Mouse (Mus musculus): ENCODE results near the gene 5730409E04Rik.

Gene 5730409E04Rik

DNA sequence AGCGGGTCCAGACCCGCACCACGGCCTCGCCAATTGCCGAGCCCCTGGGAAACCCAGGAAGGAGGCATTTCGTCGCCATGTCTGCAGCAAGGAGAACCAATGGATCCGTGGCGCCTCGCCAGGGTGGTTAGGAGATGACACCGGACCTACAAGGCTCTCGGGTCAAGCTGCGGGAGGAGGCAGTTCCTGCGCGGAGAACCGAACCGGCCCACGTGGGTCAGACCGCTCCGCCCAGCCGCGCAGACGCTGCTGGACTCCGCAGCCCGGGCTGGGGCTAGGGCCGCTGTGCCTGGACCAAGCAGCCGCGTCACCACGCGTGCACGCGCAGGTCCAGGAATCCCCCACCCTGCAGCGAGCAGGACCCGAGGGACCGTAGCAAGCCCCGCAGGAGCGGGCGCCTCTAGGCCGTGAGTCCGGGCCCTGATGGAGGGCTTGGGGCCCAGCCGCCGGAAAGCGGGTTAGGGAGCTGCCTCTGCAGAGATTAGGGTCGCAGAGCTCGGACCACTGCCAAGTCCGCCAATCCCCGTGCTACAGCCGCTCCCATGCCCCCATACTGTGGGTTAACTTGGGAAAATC lies at the start of gene 5730409E04Rik:
5730409E04Rik (plus strand) TSS at position 213 of the 576 bp plus-strand sequence.
- peak; percentile 83 for DNase-seq

- no peak for DNase-seq
Observed at GRCm38 (mm10) chr4:126563798-126564197, 45.8 kb upstream of the 5730409E04Rik start.

GRCm38 (mm10) chr4:126567243-126567642 lies 42.4 kb upstream of the 5730409E04Rik start:
- DNase-seq, result no peak

DNA sequence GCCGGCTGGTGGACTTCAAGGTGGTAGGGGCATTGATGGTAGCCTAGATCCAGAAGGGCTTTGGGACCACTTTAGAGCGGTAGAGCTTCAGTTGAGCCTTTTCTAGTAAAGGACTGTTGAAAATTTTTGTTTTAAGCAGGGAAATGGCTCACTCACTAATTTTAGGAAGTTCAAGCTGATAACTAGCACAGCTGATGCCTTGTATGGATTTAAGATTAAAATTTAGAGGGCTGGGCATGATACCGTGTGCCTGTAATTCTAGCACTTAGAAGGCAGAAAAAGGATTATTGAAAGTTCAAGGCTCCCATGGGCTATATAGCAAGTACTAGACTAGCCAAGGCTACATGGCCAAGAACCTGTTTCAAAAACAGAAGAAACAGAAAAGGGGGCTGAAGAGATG lies 39.8 kb upstream of the 5730409E04Rik start:
- no peak for DNase-seq

DNA sequence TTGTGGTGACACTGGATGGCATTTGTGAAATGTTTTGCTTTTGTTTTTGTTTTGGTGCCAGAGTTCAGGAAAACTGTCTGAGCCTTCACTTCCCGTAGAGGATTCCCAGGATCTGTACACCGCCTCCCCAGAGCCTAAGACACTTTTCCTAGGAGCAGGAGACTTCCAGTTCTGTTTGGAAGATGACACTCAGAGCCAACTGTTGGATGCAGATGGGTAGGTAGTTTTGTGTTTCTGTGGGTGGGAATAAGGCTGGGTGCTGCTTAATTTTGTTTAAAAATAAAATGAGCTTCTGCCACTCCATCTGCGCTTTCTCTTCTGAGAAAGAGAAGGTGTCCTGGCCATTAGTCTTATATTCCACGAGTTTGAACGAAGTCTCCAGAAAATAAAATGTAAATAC lies 33.3 kb upstream of the 5730409E04Rik start:
- no peak for DNase-seq

- no peak for DNase-seq
Observed at GRCm38 (mm10) chr4:126577920-126578319, 31.7 kb upstream of the 5730409E04Rik start.

DNA sequence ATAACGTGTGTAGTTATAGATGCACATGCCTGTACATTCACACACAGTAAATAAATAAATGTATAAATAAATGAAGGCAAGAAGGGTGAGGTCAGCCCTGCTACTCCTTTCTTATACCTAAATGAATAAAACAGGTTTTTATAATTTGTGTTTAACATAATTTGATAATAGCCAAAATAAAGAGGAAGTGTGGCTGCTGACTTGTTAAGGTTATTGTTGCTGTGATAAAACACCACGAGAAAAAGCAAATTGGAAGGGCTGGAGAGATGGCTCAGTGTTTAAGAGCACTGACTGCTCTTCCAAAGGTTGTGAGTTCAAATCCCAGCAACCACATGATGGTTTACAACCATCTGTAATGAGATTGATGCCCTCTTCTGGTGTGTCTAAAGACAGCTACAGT lies 30.5 kb upstream of the 5730409E04Rik start:
- no peak for DNase-seq

GRCm38 (mm10) chr4:126585739-126586138 lies 23.9 kb upstream of the 5730409E04Rik start:
- DNase-seq, result no peak

- DNase-seq, result no peak
Observed at GRCm38 (mm10) chr4:126592039-126592438, 17.6 kb upstream of the 5730409E04Rik start.

GRCm38 (mm10) chr4:126599971-126600754 lies 9.5 kb upstream of the 5730409E04Rik start:
- DNase-seq, result peak; percentile 66

DNA sequence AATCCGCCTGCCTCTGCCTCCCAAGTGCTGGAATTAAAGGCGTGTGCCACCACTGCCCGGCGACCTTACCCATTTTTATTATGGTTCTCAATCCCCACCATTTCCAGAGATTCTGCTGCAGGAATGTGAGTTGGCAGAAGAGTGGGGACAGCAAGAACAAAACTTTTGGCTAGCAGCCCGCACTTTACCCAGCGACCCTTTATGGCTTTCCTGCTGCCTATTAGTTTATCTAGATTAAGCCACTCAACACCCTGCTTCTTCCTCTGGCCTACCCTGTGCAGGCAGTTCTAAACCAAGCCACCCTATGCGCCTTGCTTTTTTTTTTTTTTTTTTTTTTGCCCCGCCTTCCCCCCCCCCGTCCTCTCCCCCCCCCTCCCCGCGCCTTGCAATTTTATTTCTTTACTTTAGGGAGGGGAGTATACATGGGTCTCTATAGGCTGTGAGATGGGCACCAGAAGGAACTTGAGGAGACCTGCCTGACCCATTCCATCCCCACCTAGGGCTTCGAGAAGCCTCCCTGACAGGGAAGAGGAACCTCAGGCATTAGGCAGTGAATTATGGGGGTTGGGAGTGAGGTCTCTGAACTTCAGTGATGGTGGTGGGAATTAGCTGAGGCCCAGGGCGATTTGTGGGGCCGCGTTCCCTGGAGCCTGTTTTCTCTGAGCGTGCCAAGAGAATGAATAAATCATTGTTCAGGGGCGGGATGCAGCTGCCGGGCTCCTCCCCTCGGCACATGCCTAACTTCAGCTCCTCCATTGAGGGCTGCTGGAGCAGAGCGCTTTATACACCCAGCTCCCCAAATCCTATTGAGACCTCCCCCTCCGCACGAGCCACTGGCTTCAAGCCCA lies 7.8 kb upstream of the 5730409E04Rik start:
- no peak for DNase-seq

DNA sequence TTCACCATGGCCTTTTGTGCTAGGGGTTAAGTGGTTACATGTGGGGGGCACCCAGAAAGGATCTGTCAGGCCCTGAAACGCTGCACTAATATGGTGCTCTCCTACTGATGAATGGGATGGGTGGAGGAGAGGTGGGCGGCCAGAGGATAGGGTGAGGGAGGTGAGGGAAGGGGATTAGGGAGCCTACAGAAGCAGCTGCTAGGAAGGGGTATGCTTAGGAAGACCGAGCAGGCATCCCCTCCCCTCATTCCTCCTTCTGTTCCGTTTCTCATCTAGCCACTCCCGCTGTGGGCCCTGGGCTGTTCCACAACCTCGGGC lies 7.2 kb upstream of the 5730409E04Rik start:
- DNase-seq, result no peak

GRCm38 (mm10) chr4:126604141-126604540 lies 5.5 kb upstream of the 5730409E04Rik start:
- DNase-seq, result no peak

- DNase-seq, result no peak
Observed at GRCm38 (mm10) chr4:126605751-126606150, 3.9 kb upstream of the 5730409E04Rik start.

DNA sequence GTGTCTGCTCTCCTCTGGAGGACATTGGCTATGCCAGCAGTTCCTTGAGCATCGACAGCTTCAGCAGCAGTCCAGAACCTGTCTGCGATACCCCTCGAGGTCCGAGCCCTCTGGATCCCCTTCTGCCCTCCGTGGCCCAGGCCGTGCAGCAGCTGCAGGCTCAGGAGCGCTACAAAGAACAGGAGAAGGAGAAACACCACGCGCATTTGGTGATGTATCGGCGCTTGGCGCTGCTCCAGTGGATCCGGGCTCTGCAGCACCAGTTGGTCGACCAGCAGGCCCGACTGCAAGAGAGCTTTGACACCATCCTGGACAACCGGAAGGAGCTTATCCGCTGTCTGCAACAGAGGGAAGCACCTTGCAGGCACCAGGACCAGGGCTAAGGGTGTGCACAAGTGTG lies 2.4 kb downstream of the 5730409E04Rik start:
- DNase-seq, result peak; percentile 28

- DNase-seq, result no peak
Observed at GRCm38 (mm10) chr4:126616312-126616711, 6.7 kb downstream of the 5730409E04Rik start.

- no peak for DNase-seq
Observed at GRCm38 (mm10) chr4:126619691-126620330, 10.2 kb downstream of the 5730409E04Rik start.

GRCm38 (mm10) chr4:126620349-126620874 lies 10.8 kb downstream of the 5730409E04Rik start:
- no peak for DNase-seq

- DNase-seq, result no peak
Observed at GRCm38 (mm10) chr4:126627021-126627681, 17.5 kb downstream of the 5730409E04Rik start.

GRCm38 (mm10) chr4:126631922-126632321 lies 22.3 kb downstream of the 5730409E04Rik start:
- DNase-seq, result no peak

GRCm38 (mm10) chr4:126632668-126633067 lies 23.1 kb downstream of the 5730409E04Rik start:
- no peak for DNase-seq

GRCm38 (mm10) chr4:126636330-126636729 lies 26.7 kb downstream of the 5730409E04Rik start:
- DNase-seq, result no peak

Data from right cerebral cortex, postnatal 14 days (tissue).